Mouse (Mus musculus): ENCODE results near the gene Oaz1.

Oaz1 gene

DNA sequence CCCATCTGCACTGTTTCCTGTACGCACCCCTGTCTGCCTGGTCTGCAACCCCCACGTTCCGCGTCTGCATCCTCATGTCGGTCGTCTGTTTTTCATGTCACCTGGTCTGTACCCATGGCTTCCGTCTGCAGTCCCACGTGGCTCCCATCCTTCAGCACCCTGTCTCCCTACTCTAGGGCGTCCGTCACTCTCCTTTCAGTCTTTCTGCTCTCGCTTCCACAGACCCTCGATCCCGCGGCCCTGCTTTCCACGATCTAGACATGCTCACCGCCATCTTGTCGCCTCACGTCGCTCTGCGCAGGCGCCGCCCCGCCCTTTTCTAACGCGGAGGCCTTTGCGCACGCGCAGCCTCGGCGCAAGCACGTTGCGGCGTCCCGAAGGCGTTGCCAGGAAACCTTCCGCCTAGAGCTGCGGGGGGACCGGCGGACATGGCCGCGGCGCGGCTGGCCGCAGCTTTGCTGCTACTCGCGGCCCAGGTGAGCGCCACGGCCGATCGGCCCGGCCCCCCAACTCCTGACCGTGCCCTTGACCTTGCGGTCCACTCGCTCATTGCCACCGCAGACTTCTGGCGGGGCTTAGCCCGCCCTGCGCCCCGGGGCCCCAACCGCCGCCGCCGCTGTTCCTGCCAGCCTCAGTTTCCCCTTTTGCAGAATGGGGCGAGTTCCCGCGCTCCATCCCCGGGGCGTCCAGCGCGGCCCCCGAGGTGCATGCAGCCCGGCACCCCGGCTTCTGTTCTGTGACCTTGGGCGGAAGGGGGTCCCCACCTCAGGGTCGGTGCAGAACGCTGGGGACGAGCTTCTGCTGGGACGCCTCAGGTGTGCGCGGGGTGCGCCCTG is 28.7 kb downstream of the Oaz1 start, which contains the start of the genes Lsm7 and Sppl2b:
Lsm7 (minus strand) TSS at position 297 of the 836 bp plus-strand sequence.
Sppl2b (plus strand) TSS at position 363 of the 836 bp plus-strand sequence.
- DNase-seq, result peak; percentile 99

DNA sequence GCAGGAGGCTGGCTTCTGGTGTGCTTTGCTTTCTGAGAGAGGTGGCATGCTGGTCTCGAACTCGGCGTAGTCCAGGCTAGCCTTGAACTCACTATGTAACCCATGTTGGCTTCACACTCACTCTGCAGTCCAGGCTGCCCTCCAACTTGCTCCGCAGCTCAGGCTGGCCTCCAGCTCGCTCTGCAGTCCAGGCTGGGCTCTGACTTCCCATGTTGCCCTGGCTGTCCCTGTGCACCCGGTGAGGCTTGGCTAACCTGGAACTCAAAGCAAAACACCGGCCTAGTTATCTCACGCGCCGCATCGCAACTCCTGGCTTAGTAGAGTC is 29.3 kb downstream of the Oaz1 start:
- DNase-seq, result peak; percentile 58

DNA sequence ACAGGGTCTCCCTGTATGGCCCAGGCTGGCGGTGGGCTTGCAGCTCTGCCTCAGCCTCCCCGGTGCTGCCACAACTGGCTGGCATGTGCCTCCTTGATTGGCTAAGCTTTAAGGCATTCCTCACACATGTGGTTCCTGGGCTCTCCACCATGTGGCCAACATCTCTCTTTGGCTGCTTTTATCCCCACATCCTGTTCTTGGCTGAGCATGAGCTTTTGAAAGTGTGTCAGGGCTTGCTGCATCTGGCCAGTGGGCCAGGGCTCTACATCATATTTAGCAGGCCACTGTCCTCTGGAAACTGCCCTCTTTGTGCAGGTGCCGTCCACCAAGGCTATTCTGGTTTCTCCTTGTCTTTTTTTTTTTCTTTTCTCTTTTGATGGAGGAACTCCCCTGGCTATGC is 29.8 kb downstream of the Oaz1 start:
- DNase-seq, result no peak

DNA sequence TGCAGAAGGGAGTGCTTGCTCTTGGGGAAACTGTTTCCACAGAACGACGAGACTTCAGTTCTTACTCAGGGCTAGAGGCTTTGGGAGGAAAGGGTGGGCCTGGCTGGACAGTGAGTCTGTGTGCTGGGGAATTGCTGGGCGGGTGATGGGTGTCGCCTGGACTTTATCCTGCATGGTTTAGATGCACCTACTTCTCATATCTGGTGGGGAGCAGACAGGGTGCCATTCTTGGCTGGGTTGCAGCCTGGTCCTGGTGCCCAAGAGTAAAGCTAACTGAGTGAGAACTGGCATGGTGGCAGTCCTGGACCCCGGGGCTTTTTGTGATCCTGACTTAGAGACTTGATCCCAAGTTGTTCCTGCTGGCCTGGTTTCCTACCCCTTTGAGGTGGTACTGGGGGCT is 30.5 kb downstream of the Oaz1 start:
- DNase-seq, result no peak

DNA sequence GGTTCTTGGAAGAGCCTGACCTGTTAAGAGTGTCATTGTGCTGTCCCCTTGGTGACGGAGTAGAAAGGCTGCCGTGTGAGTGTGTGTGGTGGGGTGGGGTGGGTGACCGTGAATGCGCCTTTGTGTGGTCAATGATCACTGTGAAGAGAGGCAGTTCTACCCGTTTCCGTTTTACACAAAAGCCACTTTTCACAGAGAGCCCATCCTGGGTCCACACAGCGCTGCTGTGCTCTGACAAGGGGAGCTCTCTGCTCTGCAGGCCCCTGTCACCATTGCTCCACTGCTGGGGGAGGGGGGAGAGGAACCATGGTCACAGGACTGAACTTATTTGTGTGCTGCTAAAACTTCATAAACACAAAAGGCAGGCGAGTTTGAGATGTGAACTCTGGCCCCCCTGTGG is 30.9 kb downstream of the Oaz1 start:
- DNase-seq, result no peak

DNA sequence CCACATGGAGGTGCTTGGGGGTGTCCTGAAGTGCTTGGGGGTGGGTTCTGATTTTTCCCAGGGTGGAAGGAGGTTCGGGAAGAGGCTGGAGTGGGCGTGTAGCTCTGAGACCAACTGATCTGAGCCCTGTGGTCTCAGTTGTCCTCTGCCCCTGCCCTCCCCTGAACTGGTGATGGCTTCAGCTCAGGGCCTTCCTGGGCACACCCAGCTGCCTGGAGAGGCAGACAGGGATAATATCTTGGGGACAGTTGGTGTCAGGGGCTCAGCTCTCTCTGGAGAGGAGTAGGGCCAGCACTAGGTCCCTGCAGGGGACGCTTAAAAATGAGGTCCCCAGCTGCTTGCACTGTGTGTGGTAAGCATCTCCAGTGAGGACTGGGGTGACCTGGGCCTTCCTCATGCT is 31.4 kb downstream of the Oaz1 start:
- no peak for DNase-seq

DNA sequence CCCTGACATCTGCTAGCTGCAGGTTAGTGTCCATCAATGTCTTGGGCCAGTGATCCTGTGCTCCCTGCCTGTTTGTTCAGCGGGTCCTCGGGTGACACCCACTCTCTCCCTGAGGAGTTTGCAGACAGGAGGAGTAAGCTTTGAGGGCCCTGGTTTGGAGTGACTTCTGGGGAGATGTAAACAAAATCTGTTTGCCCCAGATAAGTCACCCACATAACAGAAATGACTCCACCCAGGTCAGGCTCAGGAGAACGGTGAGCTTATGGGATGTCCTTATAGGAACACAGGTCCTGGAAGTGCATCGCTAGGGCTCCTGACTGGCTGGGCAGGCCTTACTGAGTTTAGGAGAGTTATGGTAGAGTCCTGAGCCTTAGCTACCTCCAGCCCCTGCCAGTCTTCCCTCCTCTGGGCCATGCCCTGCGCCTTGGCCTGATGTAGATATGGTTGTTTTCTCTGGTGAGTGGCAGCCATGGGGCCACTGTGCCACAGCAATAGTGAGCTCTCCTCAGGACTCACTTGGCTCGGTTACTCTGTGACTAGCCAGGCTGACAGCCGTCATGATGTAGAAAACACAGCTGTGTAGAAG is 32.0 kb downstream of the Oaz1 start:
- no peak for DNase-seq

DNA sequence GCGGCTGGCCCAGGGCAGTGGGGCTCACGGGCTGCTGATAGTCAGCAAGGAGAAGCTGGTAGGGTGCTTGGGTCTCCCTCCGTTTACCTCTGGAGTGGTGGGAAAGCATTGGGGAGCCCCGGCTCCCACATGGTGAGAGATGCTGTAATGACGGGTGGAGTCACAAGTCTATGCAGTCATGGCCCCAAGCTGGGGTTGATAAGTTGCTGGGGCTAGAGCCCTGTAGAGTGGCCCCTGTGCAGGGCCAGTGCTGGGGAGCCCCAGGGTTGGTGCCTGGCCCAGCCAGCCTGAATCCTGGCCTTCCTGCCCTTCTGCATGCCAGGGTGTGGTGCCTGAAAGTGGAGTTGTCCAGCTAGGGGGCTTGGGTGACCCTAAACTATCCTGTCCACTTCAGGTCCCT is 35.8 kb downstream of the Oaz1 start:
- DNase-seq, result no peak

DNA sequence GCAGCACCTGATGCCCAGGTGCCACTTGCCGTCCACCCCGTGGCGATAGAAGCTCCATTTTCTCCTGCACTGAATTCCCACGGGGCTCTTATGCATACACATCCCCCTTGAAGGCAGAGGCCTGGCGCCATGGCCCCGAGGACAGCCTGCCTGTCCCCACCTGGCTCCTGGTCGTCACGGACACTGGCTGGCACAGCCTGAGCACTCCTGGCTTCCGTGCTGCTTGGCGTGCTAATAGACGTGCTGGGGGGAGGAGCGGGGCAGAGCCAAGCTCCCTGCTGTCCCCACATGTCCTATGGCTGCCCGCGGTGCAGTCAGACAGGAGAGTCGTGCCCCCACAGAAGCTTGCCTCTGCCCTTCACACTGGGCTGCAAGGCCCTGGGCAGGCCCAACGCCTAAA is 38.0 kb downstream of the Oaz1 start:
- peak; percentile 77 for DNase-seq

DNA sequence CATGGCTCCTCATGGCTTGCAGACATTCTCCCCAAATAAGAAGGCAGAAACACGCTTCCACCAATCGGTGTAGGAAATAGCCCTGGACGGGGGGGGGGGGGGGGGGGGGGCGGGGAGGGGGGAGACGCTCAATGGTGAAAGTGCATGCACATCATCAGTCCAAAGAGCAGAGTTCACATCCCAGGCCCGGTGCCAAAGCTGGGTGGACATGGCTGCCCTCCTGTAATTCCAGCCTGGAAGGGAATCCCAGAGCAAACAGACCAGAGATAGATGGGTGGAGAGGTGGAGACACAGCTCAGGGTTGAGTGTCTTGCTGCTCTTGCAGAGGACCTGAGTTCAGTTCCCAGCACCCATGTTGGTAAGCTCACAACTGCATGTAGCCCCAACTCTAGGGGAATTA is 44.5 kb downstream of the Oaz1 start:
- DNase-seq, result no peak

DNA sequence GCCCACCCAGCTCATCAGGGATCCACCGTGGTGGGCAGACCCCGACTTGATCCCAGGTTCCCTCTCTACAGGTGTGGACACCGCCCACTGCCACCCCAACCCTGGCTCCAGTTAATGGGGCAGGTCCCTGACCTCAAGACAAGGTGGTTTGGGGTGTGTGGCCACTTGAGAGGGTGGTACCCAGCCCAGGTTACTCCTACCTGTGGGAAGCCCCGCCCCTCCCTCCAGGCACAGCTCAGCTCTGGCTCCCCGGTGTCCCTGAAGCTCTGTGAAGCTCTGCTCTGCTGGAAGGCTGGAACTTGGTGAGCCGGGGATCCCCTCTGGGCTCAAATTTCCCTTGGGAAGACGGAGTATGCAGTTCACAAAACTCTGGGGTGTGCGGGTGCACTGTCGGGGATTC is 45.1 kb downstream of the Oaz1 start, which contains the start of gene Tmprss9:
Tmprss9 (plus strand) TSS at position 268 of the 400 bp plus-strand sequence.
- no peak for DNase-seq

DNA sequence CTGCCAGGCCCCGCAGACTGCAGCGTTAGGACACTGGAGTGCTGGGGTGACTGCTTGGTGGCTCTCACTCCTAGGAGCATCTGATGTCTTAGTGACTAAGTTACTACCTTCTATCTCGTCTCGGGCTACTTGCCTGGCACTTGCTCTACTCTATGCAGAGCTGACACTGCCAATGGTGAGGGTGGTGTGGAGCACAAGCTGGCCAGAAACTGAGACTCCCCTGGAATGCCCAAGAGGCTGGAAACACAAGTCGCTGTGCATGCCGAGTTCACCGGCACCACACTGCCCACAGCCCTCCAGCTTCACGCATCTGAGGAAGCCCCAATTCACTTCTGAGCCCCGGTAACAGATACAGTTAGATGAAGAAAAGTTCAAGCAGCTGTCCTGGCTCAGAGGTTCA is 47.6 kb downstream of the Oaz1 start:
- no peak for DNase-seq

DNA sequence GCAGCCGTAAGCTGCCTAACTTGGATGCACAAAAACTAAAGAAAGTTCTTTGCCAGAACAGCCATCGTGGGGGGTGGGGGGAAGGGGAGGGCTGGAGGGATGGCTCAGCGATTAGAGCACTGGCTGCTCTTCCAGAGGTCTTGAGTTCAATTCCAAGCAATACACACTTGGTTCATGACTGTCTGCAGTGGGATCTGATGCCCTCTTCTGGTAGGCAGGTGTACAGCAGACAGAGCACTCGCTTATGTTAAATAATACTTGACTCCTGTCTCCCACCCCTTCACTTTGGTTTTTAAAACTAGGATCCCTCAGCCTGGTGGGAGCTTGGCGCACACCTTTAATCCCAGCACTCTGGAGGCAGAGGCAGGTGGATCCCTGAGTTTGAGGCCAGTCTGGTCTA is 49.6 kb downstream of the Oaz1 start:
- peak; percentile 69 for DNase-seq

DNA sequence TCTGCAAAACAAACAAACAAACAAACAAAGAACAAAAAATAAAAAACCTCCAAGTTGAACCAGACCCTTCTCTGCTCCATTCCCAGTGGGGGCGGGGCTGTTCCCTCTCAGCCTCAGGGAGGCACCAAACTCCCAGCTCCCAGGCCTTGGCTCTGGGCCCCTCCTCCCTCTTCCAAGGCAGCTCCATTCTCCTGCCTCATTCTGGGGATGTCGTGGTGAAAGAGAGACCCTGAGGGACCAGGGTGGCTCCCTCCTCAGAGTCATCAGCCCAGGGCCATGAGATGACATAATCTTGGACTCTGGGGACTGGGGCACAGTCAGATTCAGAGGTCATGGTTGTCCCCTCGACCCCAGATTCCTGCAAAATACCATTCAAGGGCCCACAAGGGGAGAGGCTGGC is 50.1 kb downstream of the Oaz1 start:
- DNase-seq, result no peak

All from cerebellum, adult 8-10 months (tissue).